Mouse (Mus musculus) CH12F3 (cell line): ENCODE measurements around the gene Gm11563.
"Not testable (repeated sequence)": the region's sequence is repeated elsewhere in the genome, so short reads cannot be mapped to it uniquely, and the experiment has no call there.

Experiments used
- in situ Hi-C: fragments of 300-500 bp; cut with MboI; formaldehyde crosslinking; loops from 2 replicates; pipeline ENCODE4 v1.14.3; 2020; ENCODE audit warnings: low sequenced_read_pairs

The Gm11563 gene

GRCm38 (mm10) chr11:99658467-99659010 lies at the start of gene Gm11563:
Gm11563 (minus strand) TSS chr11:99658960.
- in situ Hi-C loops: not testable (repeated sequence)

- in situ Hi-C loops: no loop called here
These were observed 31.7 kb upstream of the Gm11563 start, which contains the start of gene Gm14190 for GRCm38 (mm10) chr11:99690463-99690862. Gm14190 (minus strand) TSS chr11:99690740.

GRCm38 (mm10) chr11:99685235-99685634 lies 26.5 kb upstream of the Gm11563 start:
- in situ Hi-C loops: not testable (repeated sequence)

- in situ Hi-C loops: no loop called here
These were observed 24.7 kb upstream of the Gm11563 start for GRCm38 (mm10) chr11:99683481-99683880.

GRCm38 (mm10) chr11:99665860-99666259 lies 7.1 kb upstream of the Gm11563 start, which contains the start of gene Krtap4-6:
Krtap4-6 (minus strand) TSS chr11:99665960.
- in situ Hi-C loops: no loop called here

GRCm38 (mm10) chr11:99662802-99663201 lies 4.0 kb upstream of the Gm11563 start:
- in situ Hi-C loops: no loop called here

- in situ Hi-C loops: no loop called here
These were observed 496 bp upstream of the Gm11563 start for GRCm38 (mm10) chr11:99659256-99659655.

- in situ Hi-C loops: no loop called here
These were observed 1.7 kb downstream of the Gm11563 start for GRCm38 (mm10) chr11:99657051-99657450.

- in situ Hi-C loops: no loop called here
These were observed 8.6 kb downstream of the Gm11563 start, which contains the start of gene Gm11555 for GRCm38 (mm10) chr11:99650136-99650535. Gm11555 (minus strand) TSS chr11:99650236.

- in situ Hi-C loops: no loop called here
These were observed 12.3 kb downstream of the Gm11563 start for GRCm38 (mm10) chr11:99646444-99646843.

GRCm38 (mm10) chr11:99644351-99644750 lies 14.4 kb downstream of the Gm11563 start:
- in situ Hi-C loops: no loop called here

GRCm38 (mm10) chr11:99643635-99644139 lies 15.1 kb downstream of the Gm11563 start, which contains the start of gene Krtap4-7:
Krtap4-7 (minus strand) TSS chr11:99644089.
- in situ Hi-C loops: not testable (repeated sequence)

- in situ Hi-C loops: no loop called here
These were observed 17.8 kb downstream of the Gm11563 start for GRCm38 (mm10) chr11:99640926-99641325.

GRCm38 (mm10) chr11:99637086-99637485 lies 21.7 kb downstream of the Gm11563 start:
- in situ Hi-C loops: no loop called here

- in situ Hi-C loops: no loop called here
These were observed 24.1 kb downstream of the Gm11563 start, which contains the start of gene Krtap4-2 for GRCm38 (mm10) chr11:99634653-99635134. Krtap4-2 (minus strand) TSS chr11:99635084.

- in situ Hi-C loops: no loop called here
These were observed 25.5 kb downstream of the Gm11563 start for GRCm38 (mm10) chr11:99633293-99633692.

- in situ Hi-C loops: no loop called here
These were observed 27.9 kb downstream of the Gm11563 start for GRCm38 (mm10) chr11:99630890-99631289.

- in situ Hi-C loops: no loop called here
These were observed 30.6 kb downstream of the Gm11563 start, which contains the start of gene Krtap4-1 for GRCm38 (mm10) chr11:99628138-99628537. Krtap4-1 (minus strand) TSS chr11:99628238.

GRCm38 (mm10) chr11:99620335-99620734 lies 38.4 kb downstream of the Gm11563 start, which contains the start of gene Gm11562:
Gm11562 (minus strand) TSS chr11:99620435.
- in situ Hi-C loops: no loop called here

GRCm38 (mm10) chr11:99614796-99615363 lies 43.9 kb downstream of the Gm11563 start, which contains the start of gene Krtap2-4:
Krtap2-4 (minus strand) TSS chr11:99614846.
- in situ Hi-C loops: no loop called here

GRCm38 (mm10) chr11:99610089-99610488 lies 48.7 kb downstream of the Gm11563 start, which contains the start of gene Gm11937:
Gm11937 (minus strand) TSS chr11:99610189.
- in situ Hi-C loops: not testable (repeated sequence)

GRCm38 (mm10) chr11:99609126-99609525 lies 49.6 kb downstream of the Gm11563 start:
- in situ Hi-C loops: no loop called here
